Mouse (Mus musculus) layer of hippocampus, adult 2 months (tissue): ENCODE measurements around the gene Gjb1. TPM values are rescaled to one million over a fixed set of nuclear protein-coding genes. Genes with fewer than 3 reads are reported as not detected.
"Not testable (repeated sequence)": the region's sequence is repeated elsewhere in the genome, so short reads cannot be mapped to it uniquely, and the experiment has no call there.

Experiments
- DNase-seq, 2 experiments: peaks; one replicate each; pipeline ENCODE4 v3.0.0; 2022; ENCODE audit warnings: low spot score in 2 of 2
- H3K27ac ChIP-seq: fragments of 200-600 bp; 2 replicates; pipeline ENCODE4 v1.8.1; 2022
- H3K4me3 ChIP-seq: fragments of 200-600 bp; 2 replicates; pipeline ENCODE4 v1.8.1; 2022; ENCODE audit warnings: mild to moderate bottlenecking
- CTCF ChIP-seq: fragments of 200-600 bp; conservative IDR thresholded peaks from 2 replicates; pipeline ENCODE4 v1.8.1; 2022; ENCODE audit warnings: antibody characterized with exemption, mild to moderate bottlenecking, moderate library complexity
- long read RNA-seq, 2 experiments: library from polyadenylated mRNA; stranded (forward); transcript quantifications; one replicate each; pipeline ENCODE4 v2.0.0; 2021; ENCODE audit warnings: borderline mapping rate in 2 of 2
- total RNA-seq, 2 experiments: library from RNA; stranded (reverse); gene quantifications; 2 replicates each; pipeline ENCODE4 v1.2.3; 2021

Gene Gjb1
- 10 to 100 TPM in 1 of 2 experiments, 1 to 10 TPM in 1; 9.0 to 11.2 TPM for total RNA-seq
- long read RNA-seq, experiment 1, transcript Gjb1-203 (2 exons, 1,585 nt) = major isoform, 6 of 7 reads
- long read RNA-seq, experiment 1, partial matches to known transcripts = 1 of 7 reads
- long read RNA-seq, experiment 1, other reads (novel, unspliced or antisense) = 0 of 7 reads
- long read RNA-seq, experiment 2, transcript Gjb1-203 (2 exons, 1,585 nt) = major isoform, 18 of 21 reads
- long read RNA-seq, experiment 2, partial matches to known transcripts = 0 of 21 reads
- long read RNA-seq, experiment 2, other reads (novel, unspliced or antisense) = 3 of 21 reads

GRCm38 (mm10) chrX:101376190-101376968, at the start of gene Gjb1:
Gene Gjb1 (plus strand): TSS chrX:101376378.
- DNase-seq = no peak
- TF ChIP-seq CTCF = no peak
- no peak within 1 kb of the TSS for H3K27ac ChIP-seq
- no peak within 1 kb of the TSS for H3K4me3 ChIP-seq

- peak; percentile 90 for TF ChIP-seq CTCF
- DNase-seq = peak; percentile 59 to 66
- Histone ChIP-seq H3K27ac (peak overlapping the region; percentile 79), H3K4me3 (no peak overlapping the region)
These were observed 46.7 kb upstream of the Gjb1 start for GRCm38 (mm10) chrX:101329372-101330028.

- no peak for DNase-seq
- peak overlapping the region; percentile 54 for H3K4me3 ChIP-seq
- peak overlapping the region; percentile 98 for H3K27ac ChIP-seq
- TF ChIP-seq CTCF = no peak
These were observed 44.2 kb upstream of the Gjb1 start for GRCm38 (mm10) chrX:101332031-101332374.

GRCm38 (mm10) chrX:101332375-101333211, 43.6 kb upstream of the Gjb1 start:
- H3K4me3 ChIP-seq = peak overlapping the region; percentile 54
- peak; percentile 78 to 94 for DNase-seq
- no peak for TF ChIP-seq CTCF
- H3K27ac ChIP-seq = peak overlapping the region; percentile 98

- Histone ChIP-seq H3K4me3 (no peak overlapping the region), H3K27ac (no peak overlapping the region)
- TF ChIP-seq CTCF = peak; percentile 75
- no peak for DNase-seq
These were observed 41.6 kb upstream of the Gjb1 start for GRCm38 (mm10) chrX:101334606-101335005.

GRCm38 (mm10) chrX:101338666-101339065, 37.5 kb upstream of the Gjb1 start:
- no peak for DNase-seq
- no peak overlapping the region for H3K4me3 ChIP-seq
- peak; percentile 19; the same call in 1 of the 2 replicates for TF ChIP-seq CTCF
- no peak overlapping the region for H3K27ac ChIP-seq

- H3K4me3 ChIP-seq, H3K27ac ChIP-seq, DNase-seq: not testable (repeated sequence)
These were observed 33.3 kb upstream of the Gjb1 start for GRCm38 (mm10) chrX:101342837-101343236.

- no peak for TF ChIP-seq CTCF
- Histone ChIP-seq H3K4me3 (no peak overlapping the region), H3K27ac (no peak overlapping the region)
- no peak for DNase-seq
These were observed 30.7 kb upstream of the Gjb1 start for GRCm38 (mm10) chrX:101345456-101345855.

GRCm38 (mm10) chrX:101346475-101346874, 29.7 kb upstream of the Gjb1 start:
- H3K4me3 ChIP-seq = no peak overlapping the region
- no peak for TF ChIP-seq CTCF
- H3K27ac ChIP-seq = no peak overlapping the region
- DNase-seq = no peak

- TF ChIP-seq CTCF = no peak
- no peak for DNase-seq
- H3K27ac ChIP-seq = no peak overlapping the region
- H3K4me3 ChIP-seq = no peak overlapping the region
These were observed 25.0 kb upstream of the Gjb1 start for GRCm38 (mm10) chrX:101351188-101351587.

GRCm38 (mm10) chrX:101358902-101359301, 17.3 kb upstream of the Gjb1 start:
- not testable (repeated sequence) for H3K4me3 ChIP-seq, H3K27ac ChIP-seq, DNase-seq
- peak; percentile 26; the same call in 1 of the 2 replicates for TF ChIP-seq CTCF

GRCm38 (mm10) chrX:101369001-101369400, 7.2 kb upstream of the Gjb1 start:
- H3K4me3 ChIP-seq = no peak overlapping the region
- peak overlapping the region; percentile 10; the same call in 1 of the 2 replicates for H3K27ac ChIP-seq
- no peak for DNase-seq
- no peak for TF ChIP-seq CTCF
